Mouse (Mus musculus) hindbrain, embryonic 11.5 days (tissue): ENCODE results near the gene Sult3a2. TPM values are rescaled to one million over a fixed set of nuclear protein-coding genes. Genes with fewer than 3 reads are reported as not detected.
A peak's percentile ranks its signal among the peaks of the same experiment; 100 is the strongest.
"Not testable (repeated sequence)": the region's sequence is repeated elsewhere in the genome, so short reads cannot be mapped to it uniquely, and the experiment has no call there.

Experiments
- ATAC-seq: fragments of 200-750 bp; cut with Nextera tagmentation; 2 replicates; pipeline ENCODE4 v1.8.0; 2017; ENCODE audit warnings: mild to moderate bottlenecking, moderate TSS enrichment, moderate library complexity; ENCODE audit not compliant: low FRiP score
- DNase-seq: peaks from one replicate; pipeline ENCODE4 v3.0.0-alpha.2; 2015; ENCODE audit warnings: low spot score
- H3K27ac ChIP-seq: fragments of 300-500 bp; sonication (generic); 2 replicates; pipeline ENCODE4 v1.5.1; 2014; ENCODE audit warnings: mild to moderate bottlenecking, low read depth, low read length
- H3K27me3 ChIP-seq: fragments of 300-500 bp; sonication (generic); 2 replicates; pipeline ENCODE4 v1.6.1; 2014; ENCODE audit warnings: mild to moderate bottlenecking, low read length, moderate library complexity, mixed read lengths; ENCODE audit not compliant: control insufficient read depth, insufficient read depth
- H3K36me3 ChIP-seq: fragments of 300-500 bp; sonication (generic); 2 replicates; pipeline ENCODE4 v1.6.1; 2014; ENCODE audit warnings: mild to moderate bottlenecking, low read length, moderate library complexity, mixed read lengths; ENCODE audit not compliant: control insufficient read depth, insufficient read depth
- H3K4me1 ChIP-seq: fragments of 300-500 bp; sonication (generic); replicated peaks from 2 replicates; pipeline ENCODE4 v1.6.1; 2014; ENCODE audit warnings: low read length, mixed read lengths; ENCODE audit not compliant: control insufficient read depth, insufficient read depth
- H3K4me2 ChIP-seq: fragments of 300-500 bp; sonication (generic); replicated peaks from 2 replicates; pipeline ENCODE4 v1.6.1; 2014; ENCODE audit warnings: mild to moderate bottlenecking, low read depth, low read length
- H3K4me3 ChIP-seq: fragments of 300-500 bp; sonication (generic); 2 replicates; pipeline ENCODE4 v1.5.1; 2014; ENCODE audit warnings: low read depth, low read length
- H3K9ac ChIP-seq: fragments of 300-500 bp; sonication (generic); 2 replicates; pipeline ENCODE4 v1.6.1; 2014; ENCODE audit warnings: low read depth, low read length
- H3K9me3 ChIP-seq: fragments of 300-500 bp; sonication (generic); 2 replicates; pipeline ENCODE4 v1.6.1; 2016; ENCODE audit warnings: low read length; ENCODE audit not compliant: control insufficient read depth
- WGBS: fragments of 180-500 bp; shearing (Covaris S2); extraction: QIAGEN DNeasy Blood & Tissue Kit; methylation state at CpG from one replicate; pipeline ENCODE4 v1.1.7; 2014; 5-methylcytosine and 5-hydroxymethylcytosine counted together
- polyA plus RNA-seq: library from polyadenylated mRNA; unstranded; fragments of >200 nt; fragmentation: Nextera tagmentation; extraction: Ambion mirVana; gene quantifications from 2 replicates; pipeline ENCODE4 v1.2.1, GENCODE M21; 2014

The Sult3a2 gene
- polyA plus RNA-seq, result not detected in 2 replicates

GRCm38 (mm10) chr10:33786604-33787003, at the start of gene Sult3a2:
Gene Sult3a2 (minus strand): TSS chr10:33786704.
- Histone ChIP-seq H3K4me1 (no peaks in the 10 kb centered on the region), H3K27me3 (no peaks in the 10 kb centered on the region), H3K36me3 (no peaks in the 10 kb centered on the region), H3K9me3 (no peaks in the 10 kb centered on the region), H3K9ac (no peak within 1 kb of the TSS), H3K4me2 (no peak within 1 kb of the TSS), H3K4me3 (no peak within 1 kb of the TSS), H3K27ac (no peak within 1 kb of the TSS)
- WGBS, result 92% methylated on average over 3 of the region's 3 CpGs
- DNase-seq (no peak), ATAC-seq (no peak)

GRCm38 (mm10) chr10:33820892-33821291, 34.4 kb upstream of the Sult3a2 start:
- H3K4me3 ChIP-seq, result no peak overlapping the region
- no peak overlapping the region for H3K4me2 ChIP-seq
- ATAC-seq (no peak), DNase-seq (no peak)
- H3K36me3 ChIP-seq, result no peaks in the 10 kb centered on the region
- H3K27me3 ChIP-seq, result no peaks in the 10 kb centered on the region
- no peaks in the 10 kb centered on the region for H3K4me1 ChIP-seq
- H3K9me3 ChIP-seq, result no peaks in the 10 kb centered on the region
- H3K27ac ChIP-seq, result no peak overlapping the region
- WGBS, result 96% methylated on average over 3 of the region's 3 CpGs
- no peak overlapping the region for H3K9ac ChIP-seq

DNA sequence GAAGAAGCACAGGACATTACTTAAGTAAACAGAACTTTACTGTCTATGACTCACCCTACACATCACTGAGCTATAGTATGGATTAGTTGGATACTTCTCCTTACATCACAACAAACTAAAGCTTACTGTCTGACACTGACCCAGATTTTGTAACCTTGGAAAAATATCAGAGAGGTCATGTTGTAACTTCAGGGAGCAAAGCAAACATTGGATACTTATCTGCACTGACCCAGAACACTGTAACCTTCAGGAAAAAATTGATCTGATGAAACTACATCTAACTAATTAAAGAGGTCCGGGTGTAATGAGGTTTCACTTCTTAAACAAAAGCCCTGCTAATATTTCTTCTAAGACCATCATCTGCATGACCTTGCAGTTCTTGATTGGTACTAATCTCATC, 30.4 kb upstream of the Sult3a2 start:
- no peaks in the 10 kb centered on the region for H3K9me3 ChIP-seq
- H3K36me3 ChIP-seq, result no peaks in the 10 kb centered on the region
- DNase-seq (no peak), ATAC-seq (no peak)
- no peaks in the 10 kb centered on the region for H3K4me1 ChIP-seq
- no peak overlapping the region for H3K4me3 ChIP-seq
- 78% methylated on average over 1 of the region's 1 CpGs for WGBS
- no peaks in the 10 kb centered on the region for H3K27me3 ChIP-seq
- no peak overlapping the region for H3K4me2 ChIP-seq
- H3K9ac ChIP-seq, result no peak overlapping the region
- H3K27ac ChIP-seq, result no peak overlapping the region

GRCm38 (mm10) chr10:33814266-33814665, 27.8 kb upstream of the Sult3a2 start:
- H3K36me3 ChIP-seq, result no peaks in the 10 kb centered on the region
- ATAC-seq, result no peak

DNA sequence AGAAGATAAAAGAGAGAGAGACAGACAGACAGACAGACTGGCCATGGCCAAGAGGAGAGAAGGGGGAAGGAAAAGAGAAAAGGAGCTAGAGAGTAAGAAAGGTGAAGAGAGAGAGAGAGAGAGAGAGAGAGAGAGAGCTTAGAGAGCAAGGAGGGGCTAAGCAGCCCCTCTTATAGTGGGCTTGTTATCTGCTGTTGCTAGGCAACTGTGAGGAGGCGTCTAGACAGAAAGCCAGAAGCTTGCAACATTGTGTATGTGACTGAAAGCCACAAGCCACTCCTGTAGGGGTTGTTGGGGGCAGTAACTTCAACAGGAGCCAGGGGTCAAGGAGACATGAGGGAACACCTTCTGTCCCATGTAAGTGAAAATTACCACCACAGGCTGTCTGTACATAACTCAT, 25.3 kb upstream of the Sult3a2 start:
- Histone ChIP-seq H3K9ac (no peak overlapping the region), H3K9me3 (no peaks in the 10 kb centered on the region), H3K4me3 (no peak overlapping the region), H3K4me1 (no peaks in the 10 kb centered on the region), H3K36me3 (no peaks in the 10 kb centered on the region), H3K27me3 (no peaks in the 10 kb centered on the region), H3K4me2 (no peak overlapping the region), H3K27ac (no peak overlapping the region)
- ATAC-seq (peak; percentile 69; the same call in 1 of the 2 replicates), DNase-seq (peak; percentile 8)
- 10% methylated on average over 1 of the region's 1 CpGs for WGBS

More at GRCm38 (mm10) chr10:33814266-33814665, 27.8 kb upstream of the Sult3a2 start:
- Histone ChIP-seq H3K4me1 (no peaks in the 10 kb centered on the region), H3K9me3 (no peaks in the 10 kb centered on the region), H3K9ac (no peak overlapping the region), H3K27ac (no peak overlapping the region), H3K4me2 (no peak overlapping the region), H3K27me3 (no peaks in the 10 kb centered on the region), H3K4me3 (no peak overlapping the region)
- DNase-seq, result no peak

DNA sequence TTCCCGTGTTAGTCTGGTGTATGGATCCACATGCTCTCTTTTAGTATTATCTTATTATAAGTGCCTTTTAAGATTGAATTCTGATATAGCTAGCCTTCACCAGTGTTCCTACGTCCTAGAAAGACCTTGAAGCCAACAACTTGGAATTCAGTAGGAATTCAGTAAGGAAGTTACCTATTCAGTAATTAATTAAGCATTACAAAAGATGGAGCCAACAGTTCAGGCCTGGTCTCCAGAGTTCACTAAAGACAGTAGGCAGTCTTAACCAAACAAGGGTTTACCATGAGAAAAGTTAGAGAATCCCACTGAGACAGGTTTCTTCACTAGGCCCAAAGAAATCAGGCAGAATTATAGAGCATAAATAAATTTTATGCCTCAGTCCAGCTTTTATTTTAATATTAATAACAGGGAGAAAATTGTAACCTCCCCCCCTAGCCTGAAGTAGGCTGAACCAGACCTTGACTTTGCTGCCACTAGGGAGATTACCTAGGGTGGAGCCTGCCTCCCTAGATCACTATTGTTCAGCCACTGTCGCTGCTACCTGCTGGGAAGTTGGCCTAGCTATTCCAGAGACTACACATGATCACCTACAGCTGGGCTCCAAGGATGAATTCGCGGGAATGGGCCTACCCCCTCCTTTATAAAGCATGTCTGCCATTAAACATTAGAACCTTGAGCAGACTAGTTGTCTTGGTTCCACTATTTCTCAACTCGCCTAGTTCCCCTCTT, 10.9 kb upstream of the Sult3a2 start:
- H3K9me3 ChIP-seq, ATAC-seq, H3K9ac ChIP-seq, H3K4me2 ChIP-seq, H3K36me3 ChIP-seq, H3K4me1 ChIP-seq, DNase-seq, H3K4me3 ChIP-seq, H3K27me3 ChIP-seq, H3K27ac ChIP-seq: not testable (repeated sequence)
- 87% methylated on average over 6 of the region's 6 CpGs for WGBS

DNA sequence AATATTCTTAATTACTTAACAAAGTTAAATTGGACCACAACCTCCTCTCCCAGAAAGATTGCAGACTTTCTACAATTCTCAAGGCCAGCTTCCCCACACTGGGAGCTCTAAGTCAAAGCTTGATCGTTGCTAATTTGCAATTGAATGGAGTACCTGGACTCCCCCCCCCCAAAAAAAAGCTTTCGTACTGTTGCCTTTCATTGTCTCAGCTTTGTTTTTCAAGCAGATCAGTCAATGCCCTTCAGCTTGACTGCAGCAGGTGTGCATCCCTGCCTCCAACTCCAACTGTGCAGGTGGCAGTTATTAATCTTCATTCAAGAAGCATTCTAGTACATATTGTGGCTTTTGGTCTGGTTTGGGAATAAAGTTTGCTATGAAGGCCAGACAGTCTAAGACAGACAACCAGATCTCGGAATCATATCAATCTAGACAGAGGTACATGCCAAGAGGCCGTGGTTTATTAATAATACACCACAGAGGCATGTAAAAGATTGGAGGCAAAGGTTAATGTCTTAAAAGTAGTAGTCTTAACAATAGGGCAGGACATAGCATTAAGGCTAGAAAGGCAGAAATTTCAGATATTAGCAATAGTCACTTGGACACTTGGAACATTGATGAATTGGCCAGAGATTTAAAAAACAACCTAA, 9.9 kb upstream of the Sult3a2 start:
- not testable (repeated sequence) for H3K27ac ChIP-seq, ATAC-seq, H3K9ac ChIP-seq, H3K4me2 ChIP-seq, DNase-seq, H3K4me3 ChIP-seq, H3K9me3 ChIP-seq, H3K36me3 ChIP-seq, H3K4me1 ChIP-seq, H3K27me3 ChIP-seq
- whole genome bisulfite sequencing, result 88% methylated on average over 4 of the region's 4 CpGs

DNA sequence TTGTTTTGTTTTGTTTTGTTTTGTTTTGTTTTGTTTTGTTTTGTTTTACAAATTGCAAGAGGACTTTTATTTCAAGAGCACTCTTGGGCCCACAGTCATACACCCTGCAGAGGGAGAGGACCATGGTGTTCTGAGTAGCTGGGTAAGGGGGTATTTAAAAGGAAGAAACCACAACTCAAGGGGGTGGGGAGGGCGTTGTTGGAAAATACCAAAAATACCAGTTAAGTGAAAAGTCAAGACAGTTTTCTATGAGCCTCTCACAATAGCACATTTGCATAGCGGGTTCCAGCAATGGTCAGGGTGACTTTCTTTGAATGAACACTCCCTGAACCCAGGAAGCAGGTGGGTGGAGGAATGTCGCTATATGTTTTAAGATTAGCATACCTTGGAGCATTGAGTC, 5.7 kb upstream of the Sult3a2 start:
- DNase-seq, result not testable (repeated sequence)

DNA sequence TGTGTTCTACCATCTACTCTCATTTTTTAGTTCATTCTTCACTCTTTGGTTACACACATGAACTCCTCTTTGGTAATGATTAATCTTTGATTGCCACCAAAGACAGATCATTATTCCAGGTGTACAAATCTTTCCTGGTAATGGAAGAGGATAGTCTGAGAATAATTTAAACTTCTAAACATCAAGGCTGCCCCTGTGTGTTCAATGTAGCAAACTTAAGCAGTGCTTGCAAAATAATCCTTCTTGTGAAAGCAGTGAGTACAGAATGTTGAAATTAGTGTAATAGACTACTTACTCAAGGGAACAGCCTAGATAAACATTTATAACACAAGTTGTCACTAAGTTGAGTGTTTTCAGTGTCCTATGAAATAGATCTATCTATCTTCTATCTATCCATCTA, 1.0 kb upstream of the Sult3a2 start:
- Histone ChIP-seq H3K4me3 (no peak overlapping the region), H3K4me1 (no peaks in the 10 kb centered on the region), H3K36me3 (no peaks in the 10 kb centered on the region), H3K4me2 (no peak overlapping the region), H3K27ac (no peak overlapping the region), H3K9ac (no peak overlapping the region), H3K27me3 (no peaks in the 10 kb centered on the region), H3K9me3 (no peaks in the 10 kb centered on the region)
- ATAC-seq (no peak), DNase-seq (no peak)

More for the DNA sequence above, 5.7 kb upstream of the Sult3a2 start:
- not testable (repeated sequence) for H3K4me1 ChIP-seq, ATAC-seq, H3K9ac ChIP-seq, H3K27ac ChIP-seq, H3K4me2 ChIP-seq, H3K27me3 ChIP-seq, H3K36me3 ChIP-seq, H3K4me3 ChIP-seq, H3K9me3 ChIP-seq
- WGBS, result 87% methylated on average over 3 of the region's 3 CpGs
